Mouse (Mus musculus) liver, adult 2 months (tissue): Measurements from ENCODE around the gene Trim7. TPM values are rescaled to one million over a fixed set of nuclear protein-coding genes. Genes with fewer than 3 reads are reported as not detected.

ENCODE experiments used
- DNase-seq: peaks from one replicate; pipeline ENCODE4 v3.0.0-alpha.2; 2011; ENCODE audit warnings: low read depth, low spot score; ENCODE audit errors: extremely low read depth
- H3K27ac ChIP-seq: fragments of 200-500 bp; replicated peaks from 2 replicates; pipeline ENCODE4 v1.5.1; 2012; ENCODE audit warnings: low read depth, mild to moderate bottlenecking, control low read depth, inconsistent platforms, low read length; ENCODE audit not compliant: insufficient read depth
- H3K27me3 ChIP-seq: fragments of 200-500 bp; 2 replicates; pipeline ENCODE4 v1.6.1; 2012; ENCODE audit warnings: mild to moderate bottlenecking, moderate library complexity, low read length, inconsistent platforms; ENCODE audit not compliant: control insufficient read depth, insufficient read depth
- H3K36me3 ChIP-seq: fragments of 200-500 bp; 2 replicates; pipeline ENCODE4 v1.6.1; 2012; ENCODE audit warnings: low read length, inconsistent platforms; ENCODE audit not compliant: control insufficient read depth, insufficient read depth
- H3K4me1 ChIP-seq: fragments of 200-500 bp; 2 replicates; pipeline ENCODE4 v1.6.1; 2011; ENCODE audit warnings: low read length; ENCODE audit not compliant: control insufficient read depth, insufficient read depth
- H3K4me3 ChIP-seq: fragments of 200-500 bp; 2 replicates; pipeline ENCODE4 v1.5.1; 2011; ENCODE audit warnings: low read depth, mild to moderate bottlenecking, control low read depth, low read length, moderate library complexity; ENCODE audit not compliant: insufficient read depth
- H3K79me2 ChIP-seq: fragments of 200-500 bp; 2 replicates; pipeline ENCODE4 v1.6.1; 2012; ENCODE audit warnings: inconsistent platforms, mild to moderate bottlenecking, low read length, moderate library complexity; ENCODE audit not compliant: control insufficient read depth, insufficient read depth
- H3K9ac ChIP-seq: fragments of 200-500 bp; 2 replicates; pipeline ENCODE4 v1.6.1; 2012; ENCODE audit warnings: low read depth, mild to moderate bottlenecking, control low read depth, inconsistent platforms, low read length
- CTCF ChIP-seq: fragments of 200-500 bp; IDR thresholded peaks from 2 replicates; pipeline ENCODE4 v1.5.1; 2011; ENCODE audit warnings: low read depth, low read length, control low read depth
- POLR2A ChIP-seq: fragments of 200-500 bp; IDR thresholded peaks from 2 replicates; pipeline ENCODE4 v1.6.1; 2011; ENCODE audit warnings: low read length, control low read depth; ENCODE audit not compliant: insufficient read depth; ENCODE audit errors: extremely low read depth
- WGBS: fragments of 180-500 bp; shearing (Covaris S2); methylation state at CpG from one replicate; pipeline ENCODE4 v1.1.7; 2018; 5-methylcytosine and 5-hydroxymethylcytosine counted together
- polyA plus RNA-seq: library from polyadenylated mRNA; depleted of rRNA; stranded (reverse); fragments of >200 nt; gene quantifications from 2 replicates; pipeline ENCODE4 v1.2.3, GENCODE M21; 2012
- total RNA-seq: library from RNA; depleted of rRNA; stranded (reverse); fragments of >200 nt; gene quantifications from 2 replicates; pipeline ENCODE4 v1.2.3, GENCODE M21; 2014

Gene Trim7
- total and polyA plus RNA-seq, 2 experiments = 11.2 to 16.3 TPM

DNA sequence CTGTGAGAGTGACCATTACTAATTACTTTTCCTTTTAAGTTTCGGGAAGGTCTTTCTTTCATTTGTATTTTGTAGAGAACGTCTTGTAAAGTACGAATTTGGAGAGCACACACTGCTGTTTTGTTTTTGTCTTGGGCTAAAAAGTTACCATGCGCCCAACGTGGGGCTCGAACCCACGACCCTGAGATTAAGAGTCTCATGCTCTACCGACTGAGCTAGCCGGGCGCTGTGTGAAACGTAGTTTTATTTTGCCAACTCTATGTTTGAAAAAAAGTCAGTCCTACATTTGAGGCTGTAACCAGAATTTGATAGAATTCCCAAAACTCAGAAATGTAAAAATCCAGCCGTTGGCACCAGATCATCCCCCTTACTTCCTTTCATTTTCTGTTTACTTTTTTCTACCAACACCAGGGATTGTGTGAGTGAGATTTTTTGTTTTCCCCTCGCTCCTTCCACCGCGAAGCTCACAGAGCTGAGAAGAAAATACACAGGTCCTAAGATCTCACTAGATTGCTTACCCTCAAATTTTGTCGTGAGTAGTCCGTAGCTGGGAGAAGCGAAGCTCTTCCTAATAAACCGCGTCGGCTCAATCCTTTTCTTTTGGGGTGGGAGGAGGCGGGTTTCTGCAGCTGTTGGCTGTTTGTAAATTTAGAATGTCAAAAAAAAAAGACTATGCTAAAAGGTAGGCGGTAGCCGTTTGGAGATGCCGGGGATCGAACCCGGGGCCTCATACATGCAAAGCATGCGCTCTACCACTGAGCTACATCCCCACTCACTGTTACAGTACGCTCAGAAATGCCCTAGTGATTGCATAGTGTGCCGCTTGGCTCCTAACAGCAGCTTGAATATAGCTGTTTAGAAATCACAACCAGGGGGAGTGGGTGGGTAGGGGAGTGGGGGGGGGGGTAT lies 8.0 kb downstream of the Trim7 start:
- peaks cover 12% of the 10 kb centered on the region for H3K4me1 ChIP-seq
- H3K27ac ChIP-seq = peak overlapping the region; percentile 84
- no peaks in the 10 kb centered on the region for H3K27me3 ChIP-seq
- TF ChIP-seq CTCF = no peak
- peak overlapping the region; percentile 85 for H3K9ac ChIP-seq
- H3K79me2 ChIP-seq = no peaks in the 10 kb centered on the region
- WGBS = under 1% methylated on average over 30 of the region's 30 CpGs
- no peaks in the 10 kb centered on the region for H3K36me3 ChIP-seq
- H3K4me3 ChIP-seq = peak overlapping the region; percentile 77
- peak; percentile 85 for DNase-seq

DNA sequence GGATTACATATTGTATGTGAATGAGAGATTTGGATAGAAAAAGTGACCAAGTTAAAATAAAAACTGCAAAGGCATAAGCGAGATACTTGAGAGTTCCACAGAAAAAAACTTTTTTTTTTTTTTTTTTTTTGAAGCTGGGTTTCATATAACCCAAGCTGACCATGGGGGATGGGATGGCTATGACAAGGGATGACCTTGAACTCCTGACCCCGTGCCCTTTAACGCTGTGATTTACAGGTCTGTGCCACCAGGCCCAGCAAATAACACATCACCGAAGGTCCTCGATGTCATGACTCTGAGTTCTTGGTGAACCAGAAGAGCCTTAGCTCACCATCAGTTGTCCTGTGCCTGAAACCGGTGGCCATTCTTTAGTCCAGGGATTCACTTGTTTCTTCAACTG lies 10.0 kb downstream of the Trim7 start:
- Histone ChIP-seq H3K4me1 (peaks cover 16% of the 10 kb centered on the region), H3K79me2 (no peaks in the 10 kb centered on the region), H3K9ac (no peak overlapping the region), H3K36me3 (no peaks in the 10 kb centered on the region), H3K4me3 (no peak overlapping the region), H3K27me3 (no peaks in the 10 kb centered on the region), H3K27ac (0 out of 2 replicates have a peak overlapping the region, but pooled peaks have one; percentile 9)
- no peak for DNase-seq
- no peak for TF ChIP-seq POLR2A
- no peak for TF ChIP-seq CTCF
- 53% methylated on average over 6 of the region's 6 CpGs for WGBS

DNA sequence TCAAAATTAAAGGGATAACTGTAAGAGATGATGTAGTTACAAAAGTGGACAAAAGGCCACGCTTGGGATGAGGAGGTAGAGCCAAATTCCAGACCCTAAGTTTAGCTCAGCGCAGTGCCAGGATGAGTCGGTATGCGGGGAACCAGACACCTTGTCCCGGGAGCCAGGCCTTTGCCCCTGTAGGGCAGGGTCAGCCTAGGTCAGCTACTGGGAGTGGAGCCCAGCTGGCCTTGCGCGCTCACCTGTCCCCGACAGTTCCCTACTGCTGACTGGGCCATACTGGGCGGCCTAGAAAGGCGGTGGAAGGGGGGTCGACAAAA lies 11.0 kb downstream of the Trim7 start:
- no peak for TF ChIP-seq CTCF
- TF ChIP-seq POLR2A = no peak
- H3K27ac ChIP-seq = peak overlapping the region; percentile 85
- peak; percentile 88 for DNase-seq
- H3K36me3 ChIP-seq = no peaks in the 10 kb centered on the region
- WGBS = 13% methylated on average over 11 of the region's 11 CpGs
- H3K9ac ChIP-seq = peak overlapping the region; percentile 95
- H3K79me2 ChIP-seq = no peaks in the 10 kb centered on the region
- no peaks in the 10 kb centered on the region for H3K27me3 ChIP-seq
- H3K4me3 ChIP-seq = peak overlapping the region; percentile 91
- H3K4me1 ChIP-seq = peaks cover 16% of the 10 kb centered on the region

DNA sequence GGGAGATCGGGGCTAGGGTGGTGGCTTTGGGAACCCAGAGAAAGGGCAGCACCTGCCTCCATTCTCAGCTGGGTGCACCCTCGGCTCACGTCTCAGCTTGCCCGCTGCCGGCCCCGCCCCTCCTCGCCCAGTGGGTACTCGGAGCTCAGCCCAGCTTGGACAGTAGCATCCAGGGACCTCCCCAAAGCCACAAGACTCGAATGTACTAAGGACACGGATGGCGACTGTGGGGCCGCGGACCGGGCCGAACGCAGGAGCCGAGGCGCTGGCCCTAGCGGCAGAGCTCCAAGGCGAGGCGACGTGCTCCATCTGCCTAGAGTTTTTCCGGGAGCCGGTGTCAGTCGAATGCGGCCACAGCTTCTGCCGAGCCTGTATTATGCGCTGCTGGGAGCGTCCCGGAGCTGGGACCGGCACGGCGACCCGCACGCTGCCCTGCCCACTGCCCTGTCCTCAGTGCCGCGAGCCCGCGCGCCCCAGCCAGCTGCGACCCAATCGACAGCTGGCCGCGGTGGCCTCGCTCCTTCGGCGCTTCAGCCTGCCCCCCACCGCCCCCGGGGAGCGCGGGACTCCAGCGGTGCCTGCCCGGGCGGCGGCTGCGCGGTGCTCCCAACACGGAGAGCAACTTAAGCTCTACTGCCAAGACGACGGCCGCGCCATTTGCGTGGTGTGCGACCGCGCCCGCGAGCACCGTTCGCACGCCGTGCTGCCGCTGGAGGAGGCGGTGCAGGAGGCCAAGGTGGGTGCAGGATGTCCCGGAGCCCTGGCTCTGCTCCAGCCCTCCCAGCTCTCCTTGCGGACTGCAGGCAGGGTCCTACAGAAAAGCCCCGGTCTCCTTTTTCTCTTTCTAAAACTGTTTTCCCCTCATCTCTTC lies 11.6 kb downstream of the Trim7 start:
- TF ChIP-seq POLR2A = 0 out of 2 replicates have a peak, but pooled peaks have one; percentile 33
- no peak for TF ChIP-seq CTCF
- Histone ChIP-seq H3K4me1 (peaks cover 16% of the 10 kb centered on the region), H3K27ac (peak overlapping the region; percentile 85), H3K4me3 (peak overlapping the region; percentile 91), H3K27me3 (no peaks in the 10 kb centered on the region), H3K36me3 (no peaks in the 10 kb centered on the region), H3K79me2 (no peaks in the 10 kb centered on the region), H3K9ac (peak overlapping the region; percentile 95)
- DNase-seq = no peak
- under 1% methylated on average over 73 of the region's 77 CpGs for WGBS

DNA sequence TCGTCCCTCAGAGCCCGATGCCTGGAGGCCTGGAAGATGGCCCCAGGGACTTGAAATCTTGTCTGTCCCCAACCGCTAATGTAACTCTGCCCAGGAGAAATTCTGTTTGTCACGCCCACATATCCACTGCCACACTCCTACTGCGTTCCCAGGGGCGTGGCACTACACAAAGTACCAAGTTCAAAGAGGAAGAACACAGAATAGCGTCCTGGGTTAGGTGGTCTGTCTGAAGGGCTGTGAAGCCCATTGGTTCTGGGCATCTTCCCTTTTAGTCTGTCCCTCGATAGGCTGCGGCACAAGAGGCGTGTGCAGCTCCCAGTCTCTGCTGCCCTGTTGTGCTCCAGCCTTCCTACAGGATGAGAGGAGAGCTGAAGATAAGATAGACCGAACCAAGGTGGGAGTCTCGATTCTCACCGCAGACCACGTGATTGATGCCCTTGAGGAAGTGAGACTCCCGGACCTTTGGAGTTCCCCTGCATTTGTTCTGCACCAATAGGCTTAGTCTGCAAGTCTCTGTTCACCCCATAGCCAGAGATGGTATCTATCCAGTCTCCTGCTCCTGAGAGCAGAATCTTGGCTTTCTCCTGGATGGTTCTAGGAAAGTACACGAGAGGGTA lies 12.3 kb downstream of the Trim7 start:
- WGBS = 6% methylated on average over 16 of the region's 16 CpGs
- TF ChIP-seq POLR2A (no peak), CTCF (no peak)
- Histone ChIP-seq H3K36me3 (no peaks in the 10 kb centered on the region), H3K27me3 (no peaks in the 10 kb centered on the region), H3K27ac (peak overlapping the region; percentile 85), H3K9ac (peak overlapping the region; percentile 95), H3K4me1 (peaks cover 16% of the 10 kb centered on the region), H3K4me3 (peak overlapping the region; percentile 91), H3K79me2 (no peaks in the 10 kb centered on the region)
- DNase-seq = peak; percentile 83
